In genomic region chr11:104209041-104209440, GRCm38 (mm10) we compare ENCODE assay signal across 40 mouse cellular contexts. TPM values are rescaled to one million over a fixed set of nuclear protein-coding genes. Genes with fewer than 3 reads are reported as not detected.
"Had no signal": no experiment of that assay in that cellular context is flagged by ENCODE, and none has a peak within 500 bp of the region (broad histone marks: within the 10 kb centered on the region; RNA-seq: fewer than 3 reads in every experiment).

No protein-coding gene starts in this region.

- H3K27me3 ChIP-seq: heart, embryonic 12.5 days; hindbrain, embryonic 12.5 days; intestine, embryonic 15.5 days; limb, embryonic 12.5 days; liver, embryonic 12.5 days had no signal

- H3K36me3 ChIP-seq: heart, embryonic 10.5 days; heart, embryonic 12.5 days; hindbrain, embryonic 10.5 days; hindbrain, embryonic 12.5 days; intestine, embryonic 15.5 days; limb, embryonic 10.5 days; limb, embryonic 12.5 days; liver, embryonic 12.5 days had no signal

- ATAC-seq: hindbrain, embryonic 16.5 days; inflammation-experienced regulatory T-cells, adult 6 months; intestine, embryonic 15.5 days; intestine, postnatal 0 days; liver, embryonic 12.5 days had no signal

- H3K4me3 ChIP-seq: heart, embryonic 10.5 days; heart, embryonic 12.5 days; hindbrain, embryonic 10.5 days; hindbrain, embryonic 12.5 days; intestine, embryonic 15.5 days; layer of hippocampus, adult 2 months; left cerebral cortex, adult 2 months; limb, embryonic 10.5 days; limb, embryonic 12.5 days; liver, embryonic 12.5 days had no signal

- H3K4me1 ChIP-seq: heart, embryonic 10.5 days; hindbrain, embryonic 10.5 days; hindbrain, embryonic 12.5 days; intestine, embryonic 15.5 days; limb, embryonic 10.5 days; limb, embryonic 12.5 days; liver, embryonic 12.5 days had no signal

- H3K27ac ChIP-seq: heart, embryonic 10.5 days; hindbrain, embryonic 10.5 days; hindbrain, embryonic 12.5 days; hindbrain, embryonic 14.5 days; intestine, embryonic 15.5 days; layer of hippocampus, adult 2 months; left cerebral cortex, adult 2 months; limb, embryonic 10.5 days; limb, embryonic 12.5 days; liver, embryonic 12.5 days; liver, embryonic 14.5 days had no signal

- H3K9ac ChIP-seq: heart, embryonic 12.5 days; hindbrain, embryonic 12.5 days; hindbrain, embryonic 14.5 days; intestine, embryonic 15.5 days; limb, embryonic 12.5 days; liver, embryonic 12.5 days; liver, embryonic 14.5 days had no signal

- DNase-seq: gastrocnemius, postnatal 14 days; gastrocnemius, postnatal 36 days; heart, adult 11 months; heart, postnatal 10 days; heart, postnatal 4 days; kidney, adult 18-20 months; kidney, adult 8-10 months; kidney, postnatal 10 days; kidney, postnatal 25 days; kidney, postnatal 4 days; liver had no signal

RNA-seq across cellular contexts. Expression of gene Sppl2c, which starts 22.9 kb away (rescaled TPM):
- total RNA-seq: gastrocnemius, adult 18-20 months; gastrocnemius, adult 8-10 months; gastrocnemius, postnatal 14 days; gastrocnemius, postnatal 36 days; heart, adult 8-10 months; heart, postnatal 10 days; heart, postnatal 25 days; heart, postnatal 4 days; layer of hippocampus, adult 2 months; layer of hippocampus, postnatal 10 days; layer of hippocampus, postnatal 25 days; left cerebral cortex, adult 2 months; left cerebral cortex, postnatal 14 days; left cerebral cortex, postnatal 36 days had no signal
- polyA plus RNA-seq: heart, embryonic 10.5 days; heart, embryonic 12.5 days; heart, embryonic 14.5 days; heart, embryonic 16.5 days; hindbrain, embryonic 10.5 days; hindbrain, embryonic 12.5 days; hindbrain, embryonic 14.5 days; hindbrain, embryonic 16.5 days; inflammation-experienced regulatory T-cells, adult 6 months; intestine, embryonic 15.5 days; intestine, postnatal 0 days; kidney, embryonic 14.5 days; kidney, embryonic 16.5 days; limb, embryonic 10.5 days; limb, embryonic 12.5 days; limb, embryonic 14.5 days; liver, embryonic 12.5 days; liver, embryonic 14.5 days; liver, embryonic 16.5 days had no signal
